29 mouse cellular contexts compared by ENCODE assay signal in the genomic region with DNA sequence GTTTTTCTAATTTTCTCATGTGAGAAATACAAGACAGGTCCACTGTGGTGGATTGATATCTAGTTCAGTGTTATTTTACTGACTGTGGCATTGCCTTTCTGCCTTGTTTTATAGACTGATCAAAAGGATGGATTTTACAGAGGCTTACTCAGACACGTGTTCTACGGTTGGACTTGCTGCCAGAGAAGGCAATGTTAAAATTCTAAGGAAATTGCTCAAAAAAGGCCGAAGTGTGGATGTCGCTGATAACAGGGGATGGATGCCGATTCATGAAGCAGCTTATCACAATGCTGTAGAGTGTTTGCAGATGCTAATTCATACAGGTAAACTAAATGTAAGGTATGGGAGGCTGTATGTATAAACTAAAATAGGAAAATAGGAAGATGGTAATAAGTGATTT. TPM values are rescaled to one million over a fixed set of nuclear protein-coding genes. Genes with fewer than 3 reads are reported as not detected.
DNase-seq lines count a peak whose midpoint lies in the region; ATAC-seq and TF ChIP-seq lines count a peak whose summit lies in the region.
"Had no signal": no experiment of that assay in that cellular context is flagged by ENCODE, and none has a peak within 500 bp of the region (broad histone marks: within the 10 kb centered on the region; RNA-seq: fewer than 3 reads in every experiment).

No protein-coding gene starts in this region.

- peaks cover 54% of the 10 kb centered on the region for H3K4me1 ChIP-seq in liver, embryonic 12.5 days
- peaks cover 17% of the 10 kb centered on the region for H3K4me1 ChIP-seq in liver, postnatal 0 days (ENCODE audit: insufficient read depth)
- H3K4me1 ChIP-seq: embryonic facial prominence, embryonic 13.5 days; forebrain, embryonic 13.5 days; heart, embryonic 15.5 days; hindbrain, embryonic 12.5 days; kidney, embryonic 15.5 days; lung, embryonic 15.5 days; neural tube, embryonic 12.5 days had no signal

- 30% methylated on average over 5 of the region's 5 CpGs for WGBS in liver, embryonic 12.5 days (ENCODE audit: insufficient replicate concordance)
- 59% methylated on average over 5 of the region's 5 CpGs for whole genome bisulfite sequencing in liver, postnatal 0 days (ENCODE audit: insufficient replicate concordance)

- H3K27me3 ChIP-seq in liver, embryonic 12.5 days (replicated peaks) = no peaks in the 10 kb centered on the region
- no peaks in the 10 kb centered on the region for H3K27me3 ChIP-seq in liver, postnatal 0 days (ENCODE audit: insufficient read depth, low read length)
- H3K27me3 ChIP-seq: embryonic facial prominence, embryonic 13.5 days; forebrain, embryonic 13.5 days; heart, embryonic 15.5 days; hindbrain, embryonic 12.5 days; kidney, embryonic 15.5 days; lung, embryonic 15.5 days; neural tube, embryonic 12.5 days had no signal

- peak; percentile 71 for DNase-seq in c-Kit-negative CD71-positive TER-119-positive erythroid progenitor cells, embryonic 14.5 days (ENCODE audit: low read depth, low spot score)
- no peak for DNase-seq in liver, postnatal 0 days
- no peak for DNase-seq in embryo, embryonic 11 days
- DNase-seq in kidney, adult 11 months = no peak
- DNase-seq in right cerebral cortex, adult 2 months (ENCODE audit: low spot score in 2 of 2) = no peak
- DNase-seq: adrenal gland, postnatal 25 days; cerebellum, adult 11-12 months; cerebellum, adult 9-11 months; gastrocnemius, postnatal 14 days; heart, postnatal 36 days; kidney, postnatal 25 days; left cerebral cortex, postnatal 4 days; right cerebral cortex, adult 18-20 months; right cerebral cortex, postnatal 4 days; thymus, postnatal 4 days had no signal

- peak overlapping the region; percentile 88 for H3K27ac ChIP-seq in liver, embryonic 12.5 days
- H3K27ac ChIP-seq in liver, postnatal 0 days (ENCODE audit: low read depth) = peak overlapping the region; percentile 69
- H3K27ac ChIP-seq: embryonic facial prominence, embryonic 13.5 days; forebrain, embryonic 13.5 days; heart, embryonic 15.5 days; hindbrain, embryonic 12.5 days; kidney, embryonic 15.5 days; layer of hippocampus, adult 2 months; lung, embryonic 15.5 days; neural tube, embryonic 12.5 days had no signal

- peak; percentile 33 for ATAC-seq in erythroblast, adult 5-6 weeks (replicated peaks; ENCODE audit: low FRiP score, poor library complexity, severe bottlenecking)
- ATAC-seq in liver, embryonic 12.5 days = peak; percentile 71
- no peak for ATAC-seq in liver, postnatal 0 days
- ATAC-seq: CD4-positive, CD25-positive, alpha-beta regulatory T cell, adult 4 months; forebrain, embryonic 13.5 days; intestine, postnatal 0 days had no signal

- peak; percentile 86 for TF ChIP-seq EP300 in liver, postnatal 0 days (IDR thresholded peaks at IDR 0.05; ENCODE audit: low read depth)

- H3K4me2 ChIP-seq in liver, embryonic 12.5 days = peak overlapping the region; percentile 38
- no peak overlapping the region; the same call in 1 of the 2 replicates for H3K4me2 ChIP-seq in liver, postnatal 0 days (ENCODE audit: low read depth, low read length)
- H3K4me2 ChIP-seq: embryonic facial prominence, embryonic 13.5 days; forebrain, embryonic 13.5 days; heart, embryonic 15.5 days; hindbrain, embryonic 12.5 days; kidney, embryonic 15.5 days; lung, embryonic 15.5 days; midbrain, embryonic 11.5 days; neural tube, embryonic 12.5 days had no signal

- no peak for TF ChIP-seq CTCF in liver, postnatal 0 days (IDR thresholded peaks at IDR 0.05; ENCODE audit: low read depth)

- no peaks in the 10 kb centered on the region for H3K36me3 ChIP-seq in liver, embryonic 12.5 days
- H3K36me3 ChIP-seq in liver, postnatal 0 days (replicated peaks; ENCODE audit: insufficient read depth, low read length) = 0 out of 2 replicates have a peak, but pooled peaks cover 4% of the 10 kb centered on the region
- H3K36me3 ChIP-seq: heart, embryonic 15.5 days; hindbrain, embryonic 12.5 days; kidney, embryonic 15.5 days; lung, embryonic 15.5 days had no signal

- H3K4me3 ChIP-seq in liver, embryonic 12.5 days = no peak overlapping the region
- H3K4me3 ChIP-seq in liver, postnatal 0 days (ENCODE audit: low read depth, low read length) = no peak overlapping the region
- H3K4me3 ChIP-seq: embryonic facial prominence, embryonic 13.5 days; forebrain, embryonic 13.5 days; heart, embryonic 15.5 days; hindbrain, embryonic 12.5 days; kidney, embryonic 15.5 days; layer of hippocampus, adult 2 months; lung, embryonic 15.5 days; myocyte; neural tube, embryonic 12.5 days had no signal

- no peaks in the 10 kb centered on the region for H3K9me3 ChIP-seq in liver, embryonic 12.5 days (replicated peaks)
- no peaks in the 10 kb centered on the region for H3K9me3 ChIP-seq in liver, postnatal 0 days (ENCODE audit: low read length)
- H3K9me3 ChIP-seq: embryonic facial prominence, embryonic 13.5 days; forebrain, embryonic 13.5 days; heart, embryonic 15.5 days; hindbrain, embryonic 12.5 days; kidney, embryonic 15.5 days; lung, embryonic 15.5 days; neural tube, embryonic 12.5 days had no signal

- peak overlapping the region; percentile 60 for H3K9ac ChIP-seq in liver, embryonic 12.5 days
- H3K9ac ChIP-seq in liver, postnatal 0 days (replicated peaks) = peak overlapping the region; percentile 28; the same call in 1 of the 2 replicates
- H3K9ac ChIP-seq: embryonic facial prominence, embryonic 13.5 days; forebrain, embryonic 13.5 days; heart, embryonic 15.5 days; hindbrain, embryonic 12.5 days; kidney, embryonic 15.5 days; lung, embryonic 15.5 days; neural tube, embryonic 12.5 days had no signal

RNA-seq across cellular contexts. Expression of gene Chac2, which starts 12.0 kb away (rescaled TPM):
- 172 and 208 TPM in 2 replicates for total RNA-seq in erythroblast, adult 5-6 weeks (2015; ENCODE audit: low replicate concordance)
- 380 and 474 TPM in 2 replicates for total RNA-seq in erythroblast, adult 5-6 weeks (2017; ENCODE audit: low replicate concordance)
- polyA plus RNA-seq in liver, embryonic 12.5 days (2016; fragmentation: Nextera tagmentation; extraction: Ambion mirVana) = 63.5 and 66.3 TPM in 2 replicates
- polyA plus RNA-seq in liver, postnatal 0 days (2015; fragmentation: Nextera tagmentation; extraction: Ambion mirVana) = 53.3 and 56.7 TPM in 2 replicates

RNA-seq across cellular contexts. Expression of gene Erlec1, which starts 44.1 kb away (rescaled TPM):
- total RNA-seq in erythroblast, adult 5-6 weeks (2015; ENCODE audit: low replicate concordance) = 69.6 and 80.3 TPM in 2 replicates
- total RNA-seq in erythroblast, adult 5-6 weeks (2017; ENCODE audit: low replicate concordance) = 123 and 129 TPM in 2 replicates
- 5.0 and 6.3 TPM in 2 replicates for polyA plus RNA-seq in liver, embryonic 12.5 days (2016; fragmentation: Nextera tagmentation; extraction: Ambion mirVana)
- polyA plus RNA-seq in liver, postnatal 0 days (2015; fragmentation: Nextera tagmentation; extraction: Ambion mirVana) = 8.2 and 9.0 TPM in 2 replicates
